Mouse (Mus musculus): ENCODE data around the gene Unc50. TPM values are rescaled to one million over a fixed set of nuclear protein-coding genes. Genes with fewer than 3 reads are reported as not detected.

The Unc50 gene
- polyA plus RNA-seq, 1 experiment from 2014 or later: 145 TPM

GRCm38 (mm10) chr1:37477928-37478327 is 48.0 kb downstream of the Unc50 start:
- Histone ChIP-seq H3K4me2 (no peak overlapping the region), H3K4me3 (no peak overlapping the region), H3K27ac (no peak overlapping the region), H3K36me3 (no peaks in the 10 kb centered on the region; the same call in 1 of the 2 replicates), H3K27me3 (no peaks in the 10 kb centered on the region), H3K9me3 (no peaks in the 10 kb centered on the region), H3K4me1 (no peaks in the 10 kb centered on the region), H3K9ac (no peak overlapping the region)
- ATAC-seq (ENCODE audit: insufficient number of reproducible peaks, low FRiP score, low TSS enrichment, low read depth): no peak
- WGBS: 64% methylated on average over 5 of the region's 5 CpGs

- Histone ChIP-seq H3K4me3 (no peak overlapping the region), H3K4me1 (no peaks in the 10 kb centered on the region), H3K4me2 (no peak overlapping the region), H3K36me3 (no peaks in the 10 kb centered on the region; the same call in 1 of the 2 replicates), H3K27ac (no peak overlapping the region), H3K27me3 (no peaks in the 10 kb centered on the region), H3K9ac (no peak overlapping the region), H3K9me3 (no peaks in the 10 kb centered on the region)
- ATAC-seq (ENCODE audit: insufficient number of reproducible peaks, low FRiP score, low TSS enrichment, low read depth): no peak
- 70% methylated on average over 7 of the region's 7 CpGs for WGBS
Measured at GRCm38 (mm10) chr1:37478416-37478815, 48.5 kb downstream of the Unc50 start.

- ATAC-seq (ENCODE audit: insufficient number of reproducible peaks, low FRiP score, low TSS enrichment, low read depth): no peak
- Histone ChIP-seq H3K4me3 (no peak overlapping the region), H3K9ac (no peak overlapping the region), H3K9me3 (no peaks in the 10 kb centered on the region), H3K36me3 (no peaks in the 10 kb centered on the region; the same call in 1 of the 2 replicates), H3K4me1 (no peaks in the 10 kb centered on the region), H3K4me2 (no peak overlapping the region), H3K27ac (no peak overlapping the region), H3K27me3 (no peaks in the 10 kb centered on the region)
- WGBS: 76% methylated on average over 9 of the region's 9 CpGs
Measured at GRCm38 (mm10) chr1:37479074-37479473, 49.1 kb downstream of the Unc50 start.

GRCm38 (mm10) chr1:37479759-37480158 is 49.8 kb downstream of the Unc50 start:
- Histone ChIP-seq H3K4me2 (no peak overlapping the region), H3K4me3 (no peak overlapping the region), H3K4me1 (no peaks in the 10 kb centered on the region), H3K36me3 (no peaks in the 10 kb centered on the region; the same call in 1 of the 2 replicates), H3K9ac (no peak overlapping the region), H3K9me3 (no peaks in the 10 kb centered on the region), H3K27me3 (no peaks in the 10 kb centered on the region), H3K27ac (no peak overlapping the region)
- ATAC-seq (ENCODE audit: insufficient number of reproducible peaks, low FRiP score, low TSS enrichment, low read depth): no peak
- WGBS: 82% methylated on average over 8 of the region's 8 CpGs

GRCm38 (mm10) chr1:37480731-37481130 is 50.8 kb downstream of the Unc50 start:
- Histone ChIP-seq H3K4me1 (no peaks in the 10 kb centered on the region), H3K4me3 (no peak overlapping the region), H3K4me2 (no peak overlapping the region), H3K9me3 (no peaks in the 10 kb centered on the region), H3K27ac (no peak overlapping the region), H3K27me3 (no peaks in the 10 kb centered on the region), H3K36me3 (peaks cover 3% of the 10 kb centered on the region; the same call in 1 of the 2 replicates), H3K9ac (no peak overlapping the region)
- WGBS: 82% methylated on average over 6 of the region's 6 CpGs
- no peak for ATAC-seq (ENCODE audit: insufficient number of reproducible peaks, low FRiP score, low TSS enrichment, low read depth)

- Histone ChIP-seq H3K4me1 (no peaks in the 10 kb centered on the region), H3K9ac (no peak overlapping the region), H3K4me3 (no peak overlapping the region), H3K36me3 (peaks cover 3% of the 10 kb centered on the region; the same call in 1 of the 2 replicates), H3K9me3 (no peaks in the 10 kb centered on the region), H3K27ac (no peak overlapping the region), H3K4me2 (no peak overlapping the region), H3K27me3 (no peaks in the 10 kb centered on the region)
- 89% methylated on average over 2 of the region's 2 CpGs for WGBS
- no peak for ATAC-seq (ENCODE audit: insufficient number of reproducible peaks, low FRiP score, low TSS enrichment, low read depth)
Measured at GRCm38 (mm10) chr1:37481331-37481730, 51.4 kb downstream of the Unc50 start.

GRCm38 (mm10) chr1:37484612-37485011 is 54.7 kb downstream of the Unc50 start:
- Histone ChIP-seq H3K27ac (no peak overlapping the region), H3K9ac (no peak overlapping the region), H3K27me3 (no peaks in the 10 kb centered on the region), H3K9me3 (no peaks in the 10 kb centered on the region), H3K4me3 (no peak overlapping the region), H3K36me3 (peaks cover 13% of the 10 kb centered on the region), H3K4me1 (no peaks in the 10 kb centered on the region), H3K4me2 (no peak overlapping the region)
- no peak for ATAC-seq (ENCODE audit: insufficient number of reproducible peaks, low FRiP score, low TSS enrichment, low read depth)
- 94% methylated on average over 4 of the region's 4 CpGs for WGBS

GRCm38 (mm10) chr1:37486439-37486838 is 56.5 kb downstream of the Unc50 start:
- 0 out of 2 replicates have a peak, but pooled peaks cover 6% of the 10 kb centered on the region for H3K4me1 ChIP-seq
- ATAC-seq (ENCODE audit: insufficient number of reproducible peaks, low FRiP score, low TSS enrichment, low read depth): no peak
- H3K9me3 ChIP-seq: no peaks in the 10 kb centered on the region
- 86% methylated on average over 1 of the region's 1 CpGs for WGBS
- no peak overlapping the region for H3K9ac ChIP-seq
- no peak overlapping the region for H3K4me2 ChIP-seq
- no peaks in the 10 kb centered on the region for H3K27me3 ChIP-seq
- peaks cover 13% of the 10 kb centered on the region for H3K36me3 ChIP-seq
- no peak overlapping the region for H3K27ac ChIP-seq
- no peak overlapping the region for H3K4me3 ChIP-seq

- Histone ChIP-seq H3K36me3 (peaks cover 13% of the 10 kb centered on the region), H3K4me3 (no peak overlapping the region), H3K9ac (no peak overlapping the region), H3K27ac (no peak overlapping the region), H3K27me3 (no peaks in the 10 kb centered on the region), H3K9me3 (no peaks in the 10 kb centered on the region), H3K4me1 (0 out of 2 replicates have a peak, but pooled peaks cover 6% of the 10 kb centered on the region), H3K4me2 (no peak overlapping the region)
- no peak for ATAC-seq (ENCODE audit: insufficient number of reproducible peaks, low FRiP score, low TSS enrichment, low read depth)
- 80% methylated on average over 3 of the region's 3 CpGs for WGBS
Measured at GRCm38 (mm10) chr1:37486994-37487393, 57.1 kb downstream of the Unc50 start.

- Histone ChIP-seq H3K27me3 (no peaks in the 10 kb centered on the region), H3K9me3 (no peaks in the 10 kb centered on the region), H3K27ac (no peak overlapping the region), H3K36me3 (peaks cover 13% of the 10 kb centered on the region), H3K9ac (no peak overlapping the region), H3K4me2 (no peak overlapping the region), H3K4me1 (0 out of 2 replicates have a peak, but pooled peaks cover 6% of the 10 kb centered on the region), H3K4me3 (no peak overlapping the region)
- no peak for ATAC-seq (ENCODE audit: insufficient number of reproducible peaks, low FRiP score, low TSS enrichment, low read depth)
- 89% methylated on average over 12 of the region's 12 CpGs for WGBS
Measured at GRCm38 (mm10) chr1:37488531-37488930, 58.6 kb downstream of the Unc50 start.

Other genes starting within 250 kb of the Unc50 start
- gene Cnga3, start 215.7 kb upstream of the Unc50 start, polyA plus RNA-seq (2015; fragmentation: Nextera tagmentation; extraction: Ambion mirVana): not detected in 2 replicates
- gene Inpp4a, start 130.3 kb upstream of the Unc50 start, polyA plus RNA-seq (2015; fragmentation: Nextera tagmentation; extraction: Ambion mirVana): 16.9 and 18.4 TPM in 2 replicates
- 46.1 and 47.1 TPM in 2 replicates for gene Coa5, start within 50 bp of the Unc50 start, polyA plus RNA-seq (2015; fragmentation: Nextera tagmentation; extraction: Ambion mirVana)
- 6.8 and 8.8 TPM in 2 replicates for gene Mgat4a, start 110.9 kb downstream of the Unc50 start, polyA plus RNA-seq (2015; fragmentation: Nextera tagmentation; extraction: Ambion mirVana)